Comparison of ENCODE assay signal across 8 mouse cellular contexts in genomic region chr9:69125011-69125786, GRCm38 (mm10).
DNase-seq lines count a peak whose midpoint lies in the region; ATAC-seq and TF ChIP-seq lines count a peak whose summit lies in the region.

No protein-coding gene starts in this region.

- peak overlapping the region; percentile 53 for H3K4me2 ChIP-seq in forebrain, embryonic 13.5 days
- peak overlapping the region; percentile 53 for H3K4me2 ChIP-seq in neural tube, embryonic 13.5 days

- no peaks in the 10 kb centered on the region for H3K4me1 ChIP-seq in bone marrow, adult 2 months (ENCODE audit: control insufficient read depth, insufficient read depth, low read length)
- peaks cover 18% of the 10 kb centered on the region for H3K4me1 ChIP-seq in forebrain, embryonic 13.5 days
- H3K4me1 ChIP-seq in neural tube, embryonic 13.5 days (replicated peaks) = peaks cover 35% of the 10 kb centered on the region

- no peak for ATAC-seq in forebrain, embryonic 13.5 days
- ATAC-seq in neural tube, embryonic 13.5 days (ENCODE audit: low read depth) = no peak

- DNase-seq in CD4-positive, CD25-positive, alpha-beta regulatory T cell, adult 2 months (ENCODE audit: low read depth, low spot score) = peak; percentile 71
- DNase-seq in heart, postnatal 25 days (ENCODE audit: low spot score) = peak; percentile 51
- DNase-seq in kidney, postnatal 4 days = peak; percentile 80 to 85
- peak; percentile 52 for DNase-seq in lung, adult 18-20 months
- DNase-seq in c-Kit-positive CD71-positive TER-119-positive erythroid progenitor cells, embryonic 14.5 days (ENCODE audit: low spot score) = no peak

- H3K27me3 ChIP-seq in forebrain, embryonic 13.5 days = no peaks in the 10 kb centered on the region
- H3K27me3 ChIP-seq in neural tube, embryonic 13.5 days = 0 out of 2 replicates have a peak, but pooled peaks cover 2% of the 10 kb centered on the region

- H3K27ac ChIP-seq in bone marrow, adult 2 months (ENCODE audit: control insufficient read depth, insufficient read depth, low read depth, low read length, poor library complexity) = no peak overlapping the region
- no peak overlapping the region for H3K27ac ChIP-seq in forebrain, embryonic 13.5 days
- 0 out of 2 replicates have a peak overlapping the region, but pooled peaks have one; percentile 23 for H3K27ac ChIP-seq in neural tube, embryonic 13.5 days (replicated peaks)

- H3K36me3 ChIP-seq in forebrain, embryonic 13.5 days (ENCODE audit: poor library complexity, severe bottlenecking) = no peaks in the 10 kb centered on the region
- no peaks in the 10 kb centered on the region for H3K36me3 ChIP-seq in neural tube, embryonic 13.5 days

- H3K9ac ChIP-seq in forebrain, embryonic 13.5 days = peak overlapping the region; percentile 43
- H3K9ac ChIP-seq in neural tube, embryonic 13.5 days = peak overlapping the region; percentile 38

- H3K4me3 ChIP-seq in bone marrow, adult 2 months (replicated peaks; ENCODE audit: control insufficient read depth, low read depth, low read length) = peak overlapping the region; percentile 17
- peak overlapping the region; percentile 17; the same call in 1 of the 2 replicates for H3K4me3 ChIP-seq in forebrain, embryonic 13.5 days
- H3K4me3 ChIP-seq in neural tube, embryonic 13.5 days = peak overlapping the region; percentile 20; the same call in 1 of the 2 replicates

- H3K9me3 ChIP-seq in forebrain, embryonic 13.5 days (replicated peaks) = no peaks in the 10 kb centered on the region
- no peaks in the 10 kb centered on the region for H3K9me3 ChIP-seq in neural tube, embryonic 13.5 days

- intact Hi-C loops in heart, postnatal 25 days (cut with DNase I) = loop anchor here (10.0 kb wide), 1 partner anchor 170 kb away; no protein-coding TSS in a partner anchor

- TF ChIP-seq POLR2A in bone marrow, adult 2 months (IDR thresholded peaks at IDR 0.05; ENCODE audit: borderline replicate concordance, control insufficient read depth, low read depth, low read length) = no peak

- 1% methylated on average over 22 of the region's 22 CpGs for WGBS in bone marrow, adult 2 months
- 12% methylated on average over 22 of the region's 22 CpGs for WGBS in forebrain, embryonic 13.5 days
- WGBS in neural tube, embryonic 13.5 days = 6% methylated on average over 22 of the region's 22 CpGs

- no peak for TF ChIP-seq CTCF in bone marrow, adult 2 months (IDR thresholded peaks at IDR 0.05; ENCODE audit: control insufficient read depth, insufficient read depth, low read length)
